Mouse (Mus musculus): Measurements from ENCODE around the gene Rec8. TPM values are rescaled to one million over a fixed set of nuclear protein-coding genes. Genes with fewer than 3 reads are reported as not detected.

Rec8 gene
- total and polyA plus RNA-seq, 2 experiments from 2014 or later = 7.6 to 11.1 TPM

DNA sequence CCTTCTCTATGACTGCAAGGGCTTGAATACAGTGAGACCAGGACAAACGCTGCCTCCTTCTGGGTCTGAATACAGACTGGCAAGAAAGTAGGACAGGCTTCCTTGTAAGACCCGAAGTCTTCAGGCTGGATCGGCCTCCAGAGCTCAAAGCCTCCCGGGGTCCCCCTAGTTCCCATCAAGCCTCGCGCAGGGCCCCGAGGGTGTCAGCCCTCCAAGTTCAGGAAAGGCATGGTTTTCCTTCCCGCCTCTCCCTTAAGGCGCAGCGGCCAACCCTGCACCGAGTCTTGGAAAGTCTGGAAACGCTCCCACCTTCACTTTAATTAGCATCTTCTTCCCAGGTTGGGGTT, 53.6 kb downstream of the Rec8 start:
- peak; percentile 61 for ATAC-seq (ENCODE audit: low FRiP score)
- Histone ChIP-seq H3K36me3 (ENCODE audit: insufficient read depth, low read length) (peaks cover 11% of the 10 kb centered on the region; the same call in 1 of the 2 replicates), H3K27me3 (ENCODE audit: insufficient read depth, low read length) (no peaks in the 10 kb centered on the region), H3K27ac (ENCODE audit: low read depth, low read length) (peak overlapping the region; percentile 94), H3K4me3 (ENCODE audit: low read depth, low read length) (peak overlapping the region; percentile 58), H3K9me3 (ENCODE audit: low read length) (no peaks in the 10 kb centered on the region), H3K4me2 (ENCODE audit: low read depth, low read length, poor library complexity, severe bottlenecking) (peak overlapping the region; percentile 81), H3K9ac (replicated peaks; ENCODE audit: low read length, poor library complexity, severe bottlenecking) (peak overlapping the region; percentile 90), H3K4me1 (ENCODE audit: insufficient read depth, low read length) (no peaks in the 10 kb centered on the region; the same call in 1 of the 2 replicates)
- DNase-seq (ENCODE audit: low spot score) = peak; percentile 53
- TF ChIP-seq CTCF (IDR thresholded peaks at IDR 0.05) = peak; percentile 24
- WGBS = 0% methylated on average over 12 of the region's 12 CpGs

DNA sequence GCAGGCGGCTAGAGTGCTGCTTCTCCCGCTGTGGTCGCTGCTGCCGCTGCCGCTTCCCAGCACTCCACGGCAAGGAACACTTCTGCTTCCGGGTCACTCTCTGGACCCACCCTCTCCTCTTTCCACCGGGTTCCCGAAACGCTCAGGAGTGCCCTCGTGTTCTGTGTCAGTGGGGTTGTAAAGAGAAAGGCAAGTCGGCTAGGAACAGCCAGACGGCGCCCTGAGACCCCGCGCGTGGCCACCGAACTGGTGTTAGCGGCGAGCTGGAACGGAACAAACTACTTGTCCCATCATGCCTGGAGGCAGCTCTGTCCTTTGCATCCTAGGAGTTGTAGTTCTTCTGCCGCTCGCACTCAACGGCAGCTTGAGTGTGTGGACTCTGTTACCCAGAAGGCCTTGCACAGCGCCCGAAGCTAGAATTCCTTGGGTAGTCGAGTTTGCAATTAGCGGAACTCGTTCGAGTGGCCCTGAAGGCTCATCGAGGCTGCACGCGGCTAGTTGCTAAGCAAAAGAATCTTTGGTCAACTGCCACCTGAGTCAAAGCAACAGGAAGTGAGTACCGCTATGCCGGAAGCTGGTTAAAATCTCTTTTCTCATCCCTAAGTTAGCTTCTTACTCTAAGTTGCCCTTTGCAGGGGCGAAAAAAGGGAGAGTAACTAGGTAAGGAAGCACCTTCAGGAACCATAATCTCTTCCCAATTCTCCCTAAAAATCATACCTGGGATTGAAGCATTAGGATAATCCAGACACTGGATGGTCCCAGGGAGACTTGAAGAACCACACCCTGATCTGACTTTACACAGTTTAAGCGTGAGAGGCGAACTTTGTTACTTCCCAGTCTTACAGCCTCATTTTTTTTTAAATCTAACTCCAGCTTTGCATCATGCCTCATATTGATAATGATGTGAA, 54.2 kb downstream of the Rec8 start, which contains the start of the genes Gmpr2 and Nedd8:
Gmpr2 (plus strand) TSS at position 109 of the 908 bp plus-strand sequence.
Nedd8 (minus strand) TSS at position 292 of the 908 bp plus-strand sequence.
- ATAC-seq (ENCODE audit: low FRiP score) = peak; percentile 95
- peak; percentile 98 for DNase-seq (ENCODE audit: low spot score)
- peak within 1 kb of the TSS; percentile 58 for H3K4me3 ChIP-seq (ENCODE audit: low read depth, low read length)
- no peaks in the 10 kb centered on the region for H3K9me3 ChIP-seq (ENCODE audit: low read length)
- H3K27ac ChIP-seq (ENCODE audit: low read depth, low read length) = peak within 1 kb of the TSS; percentile 94
- no peaks in the 10 kb centered on the region for H3K27me3 ChIP-seq (ENCODE audit: insufficient read depth, low read length)
- no peak for TF ChIP-seq CTCF (IDR thresholded peaks at IDR 0.05)
- 1% methylated on average over 38 of the region's 38 CpGs for WGBS
- H3K36me3 ChIP-seq (ENCODE audit: insufficient read depth, low read length) = peaks cover 13% of the 10 kb centered on the region; the same call in 1 of the 2 replicates
- H3K4me1 ChIP-seq (ENCODE audit: insufficient read depth, low read length) = no peaks in the 10 kb centered on the region; the same call in 1 of the 2 replicates
- peak within 1 kb of the TSS; percentile 90 for H3K9ac ChIP-seq (replicated peaks; ENCODE audit: low read length, poor library complexity, severe bottlenecking)
- peak within 1 kb of the TSS; percentile 81 for H3K4me2 ChIP-seq (ENCODE audit: low read depth, low read length, poor library complexity, severe bottlenecking)

- Histone ChIP-seq H3K9me3 (ENCODE audit: low read length) (no peaks in the 10 kb centered on the region), H3K9ac (replicated peaks; ENCODE audit: low read length, poor library complexity, severe bottlenecking) (no peak overlapping the region), H3K27me3 (ENCODE audit: insufficient read depth, low read length) (no peaks in the 10 kb centered on the region), H3K36me3 (ENCODE audit: insufficient read depth, low read length) (peaks cover 17% of the 10 kb centered on the region; the same call in 1 of the 2 replicates), H3K4me3 (ENCODE audit: low read depth, low read length) (peak overlapping the region; percentile 58), H3K27ac (ENCODE audit: low read depth, low read length) (no peak overlapping the region), H3K4me2 (ENCODE audit: low read depth, low read length, poor library complexity, severe bottlenecking) (peak overlapping the region; percentile 81), H3K4me1 (ENCODE audit: insufficient read depth, low read length) (no peaks in the 10 kb centered on the region; the same call in 1 of the 2 replicates)
- ATAC-seq (ENCODE audit: low FRiP score) (no peak), DNase-seq (ENCODE audit: low spot score) (no peak)
- no peak for TF ChIP-seq CTCF (IDR thresholded peaks at IDR 0.05)
- 82% methylated on average over 7 of the region's 7 CpGs for WGBS
Observed at GRCm38 (mm10) chr14:55672741-55673060, 54.9 kb downstream of the Rec8 start.

Other genes with a start within 250 kb of the Rec8 start
Only the 30 nearest of the 32 such genes appear.
- 10.0 and 13.8 TPM in 2 replicates for gene Dhrs4, start 139.3 kb upstream of the Rec8 start, total RNA-seq (2014; rRNA removed)
- gene Dhrs4, start 139.3 kb upstream of the Rec8 start, polyA plus RNA-seq (2015; fragmentation: Nextera tagmentation; extraction: Ambion mirVana) = 18.0 and 19.4 TPM in 2 replicates
- 118 and 166 TPM in 2 replicates for gene Carmil3, start 127.4 kb upstream of the Rec8 start, total RNA-seq (2014; rRNA removed)
- 33.3 and 37.6 TPM in 2 replicates for gene Carmil3, start 127.4 kb upstream of the Rec8 start, polyA plus RNA-seq (2015; fragmentation: Nextera tagmentation; extraction: Ambion mirVana)
- 9.4 and 14.7 TPM in 2 replicates for gene Cpne6, start 107.6 kb upstream of the Rec8 start, total RNA-seq (2014; rRNA removed)
- 12.3 and 15.0 TPM in 2 replicates for gene Cpne6, start 107.6 kb upstream of the Rec8 start, polyA plus RNA-seq (2015; fragmentation: Nextera tagmentation; extraction: Ambion mirVana)
- 1.5 and 3.8 TPM in 2 replicates for gene Nrl, start 93.1 kb upstream of the Rec8 start, total RNA-seq (2014; rRNA removed)
- 0.55 and 0.57 TPM in 2 replicates for gene Nrl, start 93.1 kb upstream of the Rec8 start, polyA plus RNA-seq (2015; fragmentation: Nextera tagmentation; extraction: Ambion mirVana)
- 27.8 and 29.1 TPM in 2 replicates for gene Pck2, start 77.8 kb upstream of the Rec8 start, total RNA-seq (2014; rRNA removed)
- gene Pck2, start 77.8 kb upstream of the Rec8 start, polyA plus RNA-seq (2015; fragmentation: Nextera tagmentation; extraction: Ambion mirVana) = 18.2 and 21.6 TPM in 2 replicates
- 98.3 and 103 TPM in 2 replicates for gene Dcaf11, start 58.0 kb upstream of the Rec8 start, total RNA-seq (2014; rRNA removed)
- 102 and 114 TPM in 2 replicates for gene Dcaf11, start 58.0 kb upstream of the Rec8 start, polyA plus RNA-seq (2015; fragmentation: Nextera tagmentation; extraction: Ambion mirVana)
- gene A730061H03Rik, start 57.6 kb upstream of the Rec8 start, total RNA-seq (2014; rRNA removed) = 5.4 TPM in 1 of 2 replicates, not detected in the other
- 0.69 TPM in 1 of 2 replicates, not detected in the other for gene A730061H03Rik, start 57.6 kb upstream of the Rec8 start, polyA plus RNA-seq (2015; fragmentation: Nextera tagmentation; extraction: Ambion mirVana)
- 0.33 and 0.80 TPM in 2 replicates for gene Fitm1, start 42.4 kb upstream of the Rec8 start, total RNA-seq (2014; rRNA removed)
- 0.16 and 0.17 TPM in 2 replicates for gene Fitm1, start 42.4 kb upstream of the Rec8 start, polyA plus RNA-seq (2015; fragmentation: Nextera tagmentation; extraction: Ambion mirVana)
- gene Psme1, start 39.9 kb upstream of the Rec8 start, total RNA-seq (2014; rRNA removed) = 119 and 147 TPM in 2 replicates
- gene Psme1, start 39.9 kb upstream of the Rec8 start, polyA plus RNA-seq (2015; fragmentation: Nextera tagmentation; extraction: Ambion mirVana) = 268 and 288 TPM in 2 replicates
- gene Emc9, start 32.7 kb upstream of the Rec8 start, total RNA-seq (2014; rRNA removed) = 36.3 and 38.9 TPM in 2 replicates
- 74.3 and 78.8 TPM in 2 replicates for gene Emc9, start 32.7 kb upstream of the Rec8 start, polyA plus RNA-seq (2015; fragmentation: Nextera tagmentation; extraction: Ambion mirVana)
- 62.8 and 69.6 TPM in 2 replicates for gene Psme2, start 26.9 kb upstream of the Rec8 start, total RNA-seq (2014; rRNA removed)
- 157 and 184 TPM in 2 replicates for gene Psme2, start 26.9 kb upstream of the Rec8 start, polyA plus RNA-seq (2015; fragmentation: Nextera tagmentation; extraction: Ambion mirVana)
- gene Rnf31, start 26.3 kb upstream of the Rec8 start, total RNA-seq (2014; rRNA removed) = 19.8 and 26.7 TPM in 2 replicates
- gene Rnf31, start 26.3 kb upstream of the Rec8 start, polyA plus RNA-seq (2015; fragmentation: Nextera tagmentation; extraction: Ambion mirVana) = 20.4 and 23.0 TPM in 2 replicates
- gene Irf9, start 14.5 kb upstream of the Rec8 start, total RNA-seq (2014; rRNA removed) = 17.1 and 18.2 TPM in 2 replicates
- 7.4 and 8.3 TPM in 2 replicates for gene Irf9, start 14.5 kb upstream of the Rec8 start, polyA plus RNA-seq (2015; fragmentation: Nextera tagmentation; extraction: Ambion mirVana)
- gene Ipo4, start 17.9 kb downstream of the Rec8 start, total RNA-seq (2014; rRNA removed) = 109 and 122 TPM in 2 replicates
- 104 and 112 TPM in 2 replicates for gene Ipo4, start 17.9 kb downstream of the Rec8 start, polyA plus RNA-seq (2015; fragmentation: Nextera tagmentation; extraction: Ambion mirVana)
- gene Gm49378, start 19.9 kb downstream of the Rec8 start, total RNA-seq (2014; rRNA removed) = 6.3 and 6.7 TPM in 2 replicates
- gene Gm49378, start 19.9 kb downstream of the Rec8 start, polyA plus RNA-seq (2015; fragmentation: Nextera tagmentation; extraction: Ambion mirVana) = 2.3 and 2.8 TPM in 2 replicates
- 47.7 and 60.3 TPM in 2 replicates for gene Tm9sf1, start 25.8 kb downstream of the Rec8 start, total RNA-seq (2014; rRNA removed)
- gene Tm9sf1, start 25.8 kb downstream of the Rec8 start, polyA plus RNA-seq (2015; fragmentation: Nextera tagmentation; extraction: Ambion mirVana) = 48.2 and 54.3 TPM in 2 replicates
- gene Tssk4, start 32.1 kb downstream of the Rec8 start, total RNA-seq (2014; rRNA removed) = 0.14 and 0.16 TPM in 2 replicates
- gene Tssk4, start 32.1 kb downstream of the Rec8 start, polyA plus RNA-seq (2015; fragmentation: Nextera tagmentation; extraction: Ambion mirVana) = 0.28 and 0.36 TPM in 2 replicates
- gene Mdp1, start 42.5 kb downstream of the Rec8 start, total RNA-seq (2014; rRNA removed) = 46.7 and 53.7 TPM in 2 replicates
- gene Mdp1, start 42.5 kb downstream of the Rec8 start, polyA plus RNA-seq (2015; fragmentation: Nextera tagmentation; extraction: Ambion mirVana) = 77.9 and 82.2 TPM in 2 replicates
- gene Gmpr2, start 53.9 kb downstream of the Rec8 start, total RNA-seq (2014; rRNA removed) = 19.9 and 24.4 TPM in 2 replicates
- gene Gmpr2, start 53.9 kb downstream of the Rec8 start, polyA plus RNA-seq (2015; fragmentation: Nextera tagmentation; extraction: Ambion mirVana) = 35.5 and 36.7 TPM in 2 replicates
- 129 and 133 TPM in 2 replicates for gene Nedd8, start 54.1 kb downstream of the Rec8 start, total RNA-seq (2014; rRNA removed)
- 569 and 590 TPM in 2 replicates for gene Nedd8, start 54.1 kb downstream of the Rec8 start, polyA plus RNA-seq (2015; fragmentation: Nextera tagmentation; extraction: Ambion mirVana)
- 14.6 and 15.7 TPM in 2 replicates for gene Tinf2, start 63.8 kb downstream of the Rec8 start, total RNA-seq (2014; rRNA removed)
- 19.9 and 23.6 TPM in 2 replicates for gene Tinf2, start 63.8 kb downstream of the Rec8 start, polyA plus RNA-seq (2015; fragmentation: Nextera tagmentation; extraction: Ambion mirVana)
- gene Tgm1, start 95.9 kb downstream of the Rec8 start, total RNA-seq (2014; rRNA removed) = 0.16 and 0.38 TPM in 2 replicates
- 0.14 and 0.18 TPM in 2 replicates for gene Tgm1, start 95.9 kb downstream of the Rec8 start, polyA plus RNA-seq (2015; fragmentation: Nextera tagmentation; extraction: Ambion mirVana)
- gene Rabggta, start 104.2 kb downstream of the Rec8 start, total RNA-seq (2014; rRNA removed) = 75.1 and 94.5 TPM in 2 replicates
- 61.9 and 62.6 TPM in 2 replicates for gene Rabggta, start 104.2 kb downstream of the Rec8 start, polyA plus RNA-seq (2015; fragmentation: Nextera tagmentation; extraction: Ambion mirVana)
- 75.1 and 94.0 TPM in 2 replicates for gene Dhrs1, start 127.7 kb downstream of the Rec8 start, total RNA-seq (2014; rRNA removed)
- 72.0 and 73.3 TPM in 2 replicates for gene Dhrs1, start 127.7 kb downstream of the Rec8 start, polyA plus RNA-seq (2015; fragmentation: Nextera tagmentation; extraction: Ambion mirVana)
- gene Nop9, start 127.7 kb downstream of the Rec8 start, total RNA-seq (2014; rRNA removed) = 22.0 and 30.4 TPM in 2 replicates
- 17.3 and 17.8 TPM in 2 replicates for gene Nop9, start 127.7 kb downstream of the Rec8 start, polyA plus RNA-seq (2015; fragmentation: Nextera tagmentation; extraction: Ambion mirVana)
- gene Cideb, start 140.4 kb downstream of the Rec8 start, total RNA-seq (2014; rRNA removed) = 0.66 and 2.6 TPM in 2 replicates
- 0.25 and 1.1 TPM in 2 replicates for gene Cideb, start 140.4 kb downstream of the Rec8 start, polyA plus RNA-seq (2015; fragmentation: Nextera tagmentation; extraction: Ambion mirVana)
- 0.38 and 1.6 TPM in 2 replicates for gene Ltb4r2, start 143.4 kb downstream of the Rec8 start, total RNA-seq (2014; rRNA removed)
- gene Ltb4r2, start 143.4 kb downstream of the Rec8 start, polyA plus RNA-seq (2015; fragmentation: Nextera tagmentation; extraction: Ambion mirVana) = 0.43 and 0.60 TPM in 2 replicates
- 0.88 and 1.8 TPM in 2 replicates for gene Ltb4r1, start 147.9 kb downstream of the Rec8 start, total RNA-seq (2014; rRNA removed)
- 0.94 and 1.1 TPM in 2 replicates for gene Ltb4r1, start 147.9 kb downstream of the Rec8 start, polyA plus RNA-seq (2015; fragmentation: Nextera tagmentation; extraction: Ambion mirVana)
- gene Adcy4, start 166.1 kb downstream of the Rec8 start, total RNA-seq (2014; rRNA removed) = 3.6 and 4.0 TPM in 2 replicates
- 1.7 TPM in 2 replicates for gene Adcy4, start 166.1 kb downstream of the Rec8 start, polyA plus RNA-seq (2015; fragmentation: Nextera tagmentation; extraction: Ambion mirVana)
- gene Ripk3, start 170.8 kb downstream of the Rec8 start, total RNA-seq (2014; rRNA removed) = 0.27 TPM in 1 of 2 replicates, not detected in the other
- gene Ripk3, start 170.8 kb downstream of the Rec8 start, polyA plus RNA-seq (2015; fragmentation: Nextera tagmentation; extraction: Ambion mirVana) = 1.3 and 3.0 TPM in 2 replicates